Mouse (Mus musculus): ENCODE measurements around the gene Tarsl2.

Gene Tarsl2

GRCm38 (mm10) chr7:65657490-65658120 is 12.9 kb downstream of the Tarsl2 start:
- DNase-seq, result no peak

GRCm38 (mm10) chr7:65663225-65663790 is 18.6 kb downstream of the Tarsl2 start:
- DNase-seq, result no peak

GRCm38 (mm10) chr7:65663886-65664285 is 19.2 kb downstream of the Tarsl2 start:
- peak; percentile 67 for DNase-seq

GRCm38 (mm10) chr7:65667491-65667890 is 22.8 kb downstream of the Tarsl2 start:
- DNase-seq, result no peak

GRCm38 (mm10) chr7:65678050-65678449 is 33.4 kb downstream of the Tarsl2 start:
- no peak for DNase-seq

GRCm38 (mm10) chr7:65678900-65679595 is 34.4 kb downstream of the Tarsl2 start:
- no peak for DNase-seq

GRCm38 (mm10) chr7:65681166-65681565 is 36.5 kb downstream of the Tarsl2 start:
- DNase-seq, result no peak

GRCm38 (mm10) chr7:65684256-65684835 is 39.6 kb downstream of the Tarsl2 start:
- DNase-seq, result no peak

GRCm38 (mm10) chr7:65686664-65687063 is 42.0 kb downstream of the Tarsl2 start:
- no peak for DNase-seq

GRCm38 (mm10) chr7:65690869-65691268 is 46.2 kb downstream of the Tarsl2 start, which contains the start of gene Tm2d3:
Gene Tm2d3 (plus strand): TSS chr7:65691169.
- DNase-seq, result no peak

- no peak for DNase-seq
These were observed 47.4 kb downstream of the Tarsl2 start for GRCm38 (mm10) chr7:65691929-65692605.

- peak; percentile 87 for DNase-seq
These were observed 48.2 kb downstream of the Tarsl2 start for GRCm38 (mm10) chr7:65692883-65693282.

GRCm38 (mm10) chr7:65693301-65693821 is 48.7 kb downstream of the Tarsl2 start:
- peak; percentile 91 for DNase-seq

- DNase-seq, result no peak
These were observed 51.8 kb downstream of the Tarsl2 start for GRCm38 (mm10) chr7:65696450-65696849.

GRCm38 (mm10) chr7:65702076-65702475 is 57.4 kb downstream of the Tarsl2 start:
- DNase-seq, result no peak

- peak; percentile 83 for DNase-seq
These were observed 60.1 kb downstream of the Tarsl2 start for GRCm38 (mm10) chr7:65704818-65705242.

GRCm38 (mm10) chr7:65708506-65708905 is 63.8 kb downstream of the Tarsl2 start:
- no peak for DNase-seq

- DNase-seq, result no peak
These were observed 65.6 kb downstream of the Tarsl2 start for GRCm38 (mm10) chr7:65710301-65710700.

GRCm38 (mm10) chr7:65713782-65714181 is 69.1 kb downstream of the Tarsl2 start:
- no peak for DNase-seq

- no peak for DNase-seq
These were observed 69.6 kb downstream of the Tarsl2 start for GRCm38 (mm10) chr7:65714304-65714703.

- peak; percentile 11 for DNase-seq
These were observed 89.3 kb downstream of the Tarsl2 start for GRCm38 (mm10) chr7:65734024-65734423.

GRCm38 (mm10) chr7:65735261-65735660 is 90.6 kb downstream of the Tarsl2 start:
- no peak for DNase-seq
